Mouse (Mus musculus) kidney, postnatal 0 days (tissue): Measurements from ENCODE around the gene Slc25a39. TPM values are rescaled to one million over a fixed set of nuclear protein-coding genes. Genes with fewer than 3 reads are reported as not detected.
"Not testable (repeated sequence)": the region's sequence is repeated elsewhere in the genome, so short reads cannot be mapped to it uniquely, and the experiment has no call there.

Experiments used
- ATAC-seq: fragments of 200-750 bp; cut with Nextera tagmentation; replicated peaks from 2 replicates; pipeline ENCODE4 v1.8.0; 2017; ENCODE audit warnings: low read depth, moderate number of reproducible peaks, moderate TSS enrichment, moderate library complexity; ENCODE audit not compliant: low FRiP score
- DNase-seq: peaks from one replicate; pipeline ENCODE4 v3.0.0-alpha.2; 2016; ENCODE audit warnings: low spot score
- H3K27ac ChIP-seq: fragments of 300-500 bp; sonication (generic); 2 replicates; pipeline ENCODE4 v1.5.1; 2014; ENCODE audit warnings: mild to moderate bottlenecking
- H3K27me3 ChIP-seq: fragments of 300-500 bp; sonication (generic); 2 replicates; pipeline ENCODE4 v1.6.1; 2014; ENCODE audit warnings: low read length, mixed read lengths; ENCODE audit not compliant: insufficient read depth
- H3K36me3 ChIP-seq: fragments of 300-500 bp; sonication (generic); 2 replicates; pipeline ENCODE4 v1.6.1; 2014; ENCODE audit warnings: low read length, mixed read lengths; ENCODE audit not compliant: insufficient read depth
- H3K4me1 ChIP-seq: fragments of 300-500 bp; sonication (generic); replicated peaks from 2 replicates; pipeline ENCODE4 v1.6.1; 2014; ENCODE audit warnings: antibody characterized with exemption, low read length, mixed read lengths; ENCODE audit not compliant: insufficient read depth
- H3K4me2 ChIP-seq: fragments of 300-500 bp; sonication (generic); 2 replicates; pipeline ENCODE4 v1.6.1; 2014; ENCODE audit warnings: mild to moderate bottlenecking, low read length, moderate library complexity, mixed read lengths
- H3K4me3 ChIP-seq: fragments of 300-500 bp; sonication (generic); replicated peaks from 2 replicates; pipeline ENCODE4 v1.5.1; 2014; ENCODE audit warnings: low read depth, low read length
- H3K9ac ChIP-seq: fragments of 300-500 bp; sonication (generic); 2 replicates; pipeline ENCODE4 v1.6.1; 2014; ENCODE audit warnings: low read depth, low read length
- H3K9me3 ChIP-seq: fragments of 300-500 bp; sonication (generic); replicated peaks from 2 replicates; pipeline ENCODE4 v1.6.1; 2016; ENCODE audit warnings: low read length, inconsistent platforms, mixed read lengths
- CTCF ChIP-seq: IDR thresholded peaks from 2 replicates; pipeline ENCODE4 v1.5.1; 2016; ENCODE audit warnings: antibody characterized with exemption, low read depth, mild to moderate bottlenecking, moderate library complexity
- WGBS: fragments of 180-500 bp; shearing (Covaris S2); extraction: QIAGEN DNeasy Blood & Tissue Kit; methylation state at CpG from one replicate; pipeline ENCODE4 v1.1.7; 2014; 5-methylcytosine and 5-hydroxymethylcytosine counted together
- polyA plus RNA-seq: library from polyadenylated mRNA; unstranded; fragments of >200 nt; fragmentation: Nextera tagmentation; extraction: Ambion mirVana; gene quantifications from 2 replicates; pipeline ENCODE4 v1.2.1, GENCODE M21; 2015

Slc25a39 gene
- polyA plus RNA-seq, 1 experiment from 2014 or later = 352 TPM

DNA sequence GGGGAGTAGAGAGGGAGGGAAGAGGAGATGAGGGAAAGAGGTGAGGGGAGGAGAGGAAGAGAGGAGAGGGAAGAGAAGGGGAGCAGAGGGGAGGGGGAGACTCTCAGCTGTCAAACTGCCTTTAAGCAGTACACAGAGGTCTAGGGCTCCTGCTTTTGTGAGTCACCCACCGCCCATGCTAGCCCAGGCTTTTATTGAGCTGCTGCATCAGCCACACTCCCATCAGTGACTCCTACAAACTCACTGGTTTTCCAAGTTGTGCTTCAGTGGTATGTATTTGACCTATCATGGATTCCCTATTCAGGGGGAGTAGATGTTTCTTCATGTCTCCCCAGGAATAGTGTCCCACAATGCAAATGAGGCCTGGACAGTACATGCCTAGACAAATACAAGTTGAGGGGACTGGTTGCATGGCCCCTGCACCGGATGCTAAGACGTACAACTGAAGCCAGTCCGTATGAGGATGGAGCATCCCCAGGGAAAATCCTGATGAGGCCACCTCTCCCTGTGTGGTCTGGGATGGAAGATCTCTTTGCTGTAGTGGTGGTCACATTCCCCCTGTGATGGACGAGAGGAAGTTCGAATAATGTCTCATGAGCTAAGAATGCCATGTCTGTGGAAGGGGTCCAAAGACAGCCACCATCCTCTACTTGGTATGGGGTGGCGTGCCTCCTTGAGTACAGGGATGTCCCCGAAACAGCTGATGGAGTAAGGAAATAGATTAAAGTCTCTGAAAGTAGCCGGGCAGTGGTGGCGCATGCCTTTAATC, 7.5 kb upstream of the Slc25a39 start:
- Histone ChIP-seq H3K9ac (no peak overlapping the region), H3K9me3 (no peaks in the 10 kb centered on the region), H3K4me1 (no peaks in the 10 kb centered on the region), H3K27me3 (no peaks in the 10 kb centered on the region), H3K4me3 (no peak overlapping the region), H3K27ac (no peak overlapping the region), H3K4me2 (no peak overlapping the region), H3K36me3 (no peaks in the 10 kb centered on the region)
- WGBS = 69% methylated on average over 10 of the region's 10 CpGs
- no peak for ATAC-seq
- DNase-seq = no peak
- TF ChIP-seq CTCF = no peak

GRCm38 (mm10) chr11:102413059-102413458, 5.3 kb upstream of the Slc25a39 start:
- Histone ChIP-seq H3K27me3 (no peaks in the 10 kb centered on the region), H3K27ac (no peak overlapping the region), H3K9ac (no peak overlapping the region), H3K9me3 (no peaks in the 10 kb centered on the region), H3K36me3 (no peaks in the 10 kb centered on the region), H3K4me3 (no peak overlapping the region), H3K4me1 (no peaks in the 10 kb centered on the region), H3K4me2 (no peak overlapping the region)
- DNase-seq = no peak
- 66% methylated on average over 8 of the region's 8 CpGs for WGBS
- TF ChIP-seq CTCF = no peak
- no peak for ATAC-seq

GRCm38 (mm10) chr11:102411704-102412103, 4.0 kb upstream of the Slc25a39 start:
- ATAC-seq (no peak), DNase-seq (peak; percentile 95)
- 6% methylated on average over 11 of the region's 11 CpGs for WGBS
- Histone ChIP-seq H3K9me3 (no peaks in the 10 kb centered on the region), H3K36me3 (no peaks in the 10 kb centered on the region), H3K27ac (no peak overlapping the region), H3K9ac (no peak overlapping the region), H3K4me3 (no peak overlapping the region), H3K4me2 (no peak overlapping the region), H3K27me3 (no peaks in the 10 kb centered on the region), H3K4me1 (no peaks in the 10 kb centered on the region)
- TF ChIP-seq CTCF = peak; percentile 97

DNA sequence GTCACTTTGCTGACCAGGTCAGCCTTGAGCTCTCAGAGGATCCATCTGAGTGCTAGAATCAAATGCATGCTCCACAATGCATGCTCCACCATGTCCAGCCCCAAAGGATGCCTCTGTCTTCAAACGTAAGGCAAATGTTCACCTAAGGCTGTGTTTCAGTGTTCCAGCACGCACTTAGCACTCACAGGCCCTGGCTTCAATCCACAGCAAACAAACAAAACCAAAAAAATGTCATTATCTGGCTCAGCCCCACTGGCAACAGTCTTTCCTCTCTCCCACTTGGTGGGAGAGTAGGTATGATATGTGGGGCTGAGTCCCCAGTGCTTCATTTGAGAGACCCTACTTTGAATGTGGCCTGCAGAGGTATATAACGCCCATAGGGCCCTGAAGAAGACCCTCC, 3.3 kb upstream of the Slc25a39 start:
- H3K4me1 ChIP-seq = peaks cover 5% of the 10 kb centered on the region; the same call in 1 of the 2 replicates
- no peak for DNase-seq
- no peaks in the 10 kb centered on the region for H3K36me3 ChIP-seq
- no peak for ATAC-seq
- 70% methylated on average over 3 of the region's 3 CpGs for WGBS
- no peak overlapping the region for H3K4me2 ChIP-seq
- no peak overlapping the region for H3K9ac ChIP-seq
- H3K27ac ChIP-seq = no peak overlapping the region
- H3K4me3 ChIP-seq = no peak overlapping the region
- no peaks in the 10 kb centered on the region for H3K27me3 ChIP-seq
- no peaks in the 10 kb centered on the region for H3K9me3 ChIP-seq
- no peak for TF ChIP-seq CTCF

DNA sequence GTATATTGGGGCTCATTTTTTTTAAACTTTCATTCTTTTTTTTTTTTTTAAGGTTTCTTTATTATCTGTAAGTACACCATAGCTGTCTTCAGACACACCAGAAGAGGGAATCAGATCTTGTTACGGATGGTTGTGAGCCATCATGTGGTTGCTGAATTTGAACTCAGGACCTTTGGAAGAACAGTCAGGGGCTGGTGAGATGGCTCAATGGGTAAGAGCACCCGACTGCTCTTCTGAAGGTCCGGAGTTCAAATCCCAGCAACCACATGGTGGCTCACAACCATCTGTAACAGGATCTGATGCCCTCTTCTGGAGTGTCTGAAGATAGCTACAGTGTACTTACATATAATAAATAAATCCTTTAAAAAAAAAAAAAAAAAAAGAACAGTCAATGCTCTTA, 2.6 kb upstream of the Slc25a39 start:
- 94% methylated on average over 3 of the region's 3 CpGs for WGBS
- not testable (repeated sequence) for DNase-seq, ATAC-seq, H3K36me3 ChIP-seq, H3K4me2 ChIP-seq, H3K27ac ChIP-seq, H3K4me1 ChIP-seq, H3K9ac ChIP-seq, H3K27me3 ChIP-seq, H3K9me3 ChIP-seq, H3K4me3 ChIP-seq

DNA sequence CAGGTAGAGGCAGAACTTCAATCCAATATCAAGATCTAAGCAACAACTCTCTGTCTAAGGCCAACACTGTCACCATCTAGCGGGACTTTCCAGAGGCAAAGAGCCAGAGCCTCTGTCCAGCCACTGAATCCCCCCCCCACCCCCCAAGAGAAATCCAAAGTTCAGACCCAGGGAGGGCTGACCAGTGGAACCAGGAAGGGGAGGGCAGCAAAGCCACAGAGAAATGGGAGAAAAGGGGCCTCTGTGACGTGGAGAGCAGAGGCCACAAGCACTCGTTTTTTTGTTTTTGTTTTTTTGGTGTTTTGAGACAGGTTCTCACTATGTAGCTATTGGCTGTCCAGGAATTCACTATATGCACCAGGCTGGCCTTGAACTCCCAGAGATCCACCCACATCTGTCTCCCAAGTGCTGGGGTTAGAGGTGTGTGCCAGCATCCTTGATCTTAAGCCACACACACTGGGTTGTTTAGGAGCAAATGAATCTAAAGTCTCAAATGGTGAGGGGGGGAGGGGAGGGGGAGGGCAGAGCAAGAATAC, 2.1 kb upstream of the Slc25a39 start:
- WGBS = 64% methylated on average over 3 of the region's 3 CpGs
- H3K27me3 ChIP-seq = no peaks in the 10 kb centered on the region
- peaks cover 8% of the 10 kb centered on the region; the same call in 1 of the 2 replicates for H3K4me1 ChIP-seq
- no peak overlapping the region for H3K9ac ChIP-seq
- peak overlapping the region; percentile 78 for H3K27ac ChIP-seq
- no peak for TF ChIP-seq CTCF
- H3K4me2 ChIP-seq = no peak overlapping the region
- no peak for ATAC-seq
- no peak overlapping the region for H3K4me3 ChIP-seq
- 0 out of 2 replicates have a peak, but pooled peaks cover 1% of the 10 kb centered on the region for H3K36me3 ChIP-seq
- H3K9me3 ChIP-seq = no peaks in the 10 kb centered on the region
- no peak for DNase-seq
